Mouse (Mus musculus) thymus, postnatal 10 days (tissue): ENCODE measurements around the gene Nr1h2.

Source experiments
- DNase-seq, 2 experiments: peaks; one replicate each; pipeline ENCODE4 v3.0.0; 2021; ENCODE audit warnings: low spot score in 2 of 2

Nr1h2 gene

DNA sequence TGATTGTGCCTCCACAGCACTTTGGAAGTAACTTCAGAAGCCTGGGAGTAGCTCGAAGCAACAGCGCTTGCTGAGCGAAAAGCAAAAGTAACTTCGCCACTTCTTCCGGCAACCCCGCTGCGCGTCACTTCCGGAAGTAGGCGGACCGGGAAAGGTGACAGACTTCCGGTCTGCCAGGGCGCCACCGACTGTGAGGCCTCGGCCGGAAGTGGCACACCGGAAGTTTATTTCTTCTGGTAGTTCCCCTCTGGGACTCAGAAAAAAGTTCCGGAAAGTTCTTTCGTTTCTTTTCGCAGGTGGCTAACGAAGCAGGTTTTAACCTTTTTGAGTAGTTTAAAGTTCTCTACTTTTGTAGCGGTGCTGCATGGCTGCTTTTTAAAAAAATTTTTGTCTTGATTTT, at the start of gene Nr1h2:
Gene Nr1h2 (minus strand): TSS at position 126 of the 400 bp plus-strand sequence.
- peak; percentile 95 to 97 for DNase-seq

DNA sequence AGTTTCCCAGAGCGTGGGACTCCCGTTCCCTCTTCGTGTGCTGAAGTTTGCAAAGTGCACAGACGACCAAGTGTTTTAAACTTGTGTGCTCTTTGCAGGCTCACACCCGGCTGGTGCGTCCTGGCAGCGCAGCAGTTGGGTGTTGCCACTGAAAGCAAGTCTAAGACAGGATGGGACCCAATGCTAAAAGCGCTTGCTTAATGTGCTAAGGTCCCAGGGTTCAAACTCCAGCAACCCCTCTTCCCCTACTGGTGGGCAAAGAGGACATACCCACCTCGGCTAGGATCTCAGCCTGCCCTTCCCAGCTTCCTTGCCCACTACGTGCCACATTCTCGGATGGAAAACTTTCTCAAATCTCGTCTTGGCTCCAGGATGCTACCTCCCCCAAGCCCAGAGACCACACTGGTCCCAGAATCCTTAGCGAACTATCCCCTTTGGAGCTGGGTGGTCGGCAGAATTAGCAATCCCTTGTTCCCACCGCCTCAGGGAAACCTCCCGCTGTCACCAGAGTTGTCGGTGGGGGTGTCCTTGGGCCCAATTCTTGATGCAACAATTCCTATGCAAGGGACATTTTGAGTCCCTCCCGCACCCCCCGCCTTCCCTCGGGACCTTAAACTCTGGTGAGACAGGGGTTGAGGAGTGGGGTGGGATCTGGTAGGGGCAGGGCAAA, 49.6 kb upstream of the Nr1h2 start:
- no peak for DNase-seq

- no peak for DNase-seq
Observed at GRCm38 (mm10) chr7:44602443-44602842, 48.7 kb upstream of the Nr1h2 start.

GRCm38 (mm10) chr7:44601646-44602045, 47.9 kb upstream of the Nr1h2 start:
- no peak for DNase-seq

DNA sequence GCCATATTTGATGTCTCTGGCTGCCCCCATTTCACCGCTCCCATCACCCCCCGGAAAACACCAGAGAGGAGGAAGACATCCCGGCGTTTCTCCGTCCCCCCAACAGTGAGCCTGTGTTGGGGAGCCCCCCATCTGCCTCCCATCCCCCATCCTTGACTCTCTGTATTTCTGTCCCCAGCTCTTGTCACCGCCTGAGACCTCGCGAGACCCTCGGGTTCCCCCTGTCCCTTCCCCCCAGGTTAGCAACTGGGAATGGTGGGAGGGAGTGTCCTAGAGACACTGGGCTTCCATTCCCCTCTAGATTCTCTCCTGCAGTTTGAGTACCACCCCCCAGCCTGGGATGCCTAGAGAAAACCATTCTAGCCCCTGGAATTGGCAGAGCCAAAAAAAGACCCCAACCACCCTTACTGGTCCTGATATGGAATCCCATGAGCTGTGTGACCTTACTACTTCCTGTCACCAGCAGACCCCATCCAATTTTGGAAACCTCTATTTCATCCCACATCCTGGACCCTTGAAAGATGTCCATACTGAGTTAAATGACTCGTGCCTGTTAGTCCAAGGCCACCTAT, 47.0 kb upstream of the Nr1h2 start:
- DNase-seq: no peak

GRCm38 (mm10) chr7:44598336-44598735, 44.6 kb upstream of the Nr1h2 start:
- DNase-seq: no peak

DNA sequence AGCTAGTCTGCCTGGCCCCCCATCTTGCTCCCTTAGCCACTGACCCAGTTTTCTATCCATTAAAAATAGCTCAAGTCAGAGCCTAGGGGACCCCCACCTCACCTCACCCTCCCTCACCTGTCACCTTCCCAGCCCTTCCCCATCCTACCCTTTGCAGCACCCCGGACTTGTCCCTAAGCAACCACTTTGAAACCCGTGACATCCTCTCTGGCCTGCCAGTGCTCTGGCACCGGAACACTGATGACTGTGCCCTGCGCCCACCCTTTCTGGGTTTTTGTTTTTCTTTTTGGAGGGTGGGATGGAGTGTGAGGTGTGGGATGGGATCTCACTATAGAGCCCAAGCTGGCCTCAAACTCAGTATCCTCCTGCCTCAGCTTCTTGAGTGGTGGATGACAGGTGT, 43.9 kb upstream of the Nr1h2 start:
- DNase-seq: no peak

DNA sequence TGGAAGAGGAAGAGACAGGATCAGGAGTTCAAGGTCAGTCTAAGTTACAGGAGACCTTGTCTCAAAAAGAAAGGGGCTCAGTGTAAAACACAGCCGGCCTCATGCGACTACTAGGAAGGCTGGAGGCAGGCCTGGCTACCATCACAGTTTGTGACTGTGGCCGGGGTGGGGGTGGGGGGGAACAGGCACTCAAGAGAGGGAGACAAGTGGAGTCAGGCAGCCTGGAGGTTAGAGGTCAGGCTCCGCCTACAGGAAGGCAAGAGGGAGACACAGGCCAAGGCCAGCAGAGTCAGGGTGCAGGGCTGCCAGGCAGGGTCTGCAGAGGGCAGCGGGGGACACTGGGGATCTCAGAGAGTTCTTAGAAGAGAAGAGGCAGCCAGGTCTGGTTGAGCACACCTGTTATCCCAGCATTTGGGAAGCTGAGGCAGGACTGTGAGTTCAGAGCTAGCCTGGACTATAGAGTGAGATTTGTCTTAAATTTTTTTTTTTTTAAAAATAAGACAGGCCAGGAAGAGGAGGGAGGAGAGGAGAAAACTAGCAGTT, 43.3 kb upstream of the Nr1h2 start:
- DNase-seq: no peak

- no peak for DNase-seq
Observed at GRCm38 (mm10) chr7:44596051-44596450, 42.3 kb upstream of the Nr1h2 start.

GRCm38 (mm10) chr7:44595131-44595561, 41.4 kb upstream of the Nr1h2 start:
- DNase-seq: no peak

DNA sequence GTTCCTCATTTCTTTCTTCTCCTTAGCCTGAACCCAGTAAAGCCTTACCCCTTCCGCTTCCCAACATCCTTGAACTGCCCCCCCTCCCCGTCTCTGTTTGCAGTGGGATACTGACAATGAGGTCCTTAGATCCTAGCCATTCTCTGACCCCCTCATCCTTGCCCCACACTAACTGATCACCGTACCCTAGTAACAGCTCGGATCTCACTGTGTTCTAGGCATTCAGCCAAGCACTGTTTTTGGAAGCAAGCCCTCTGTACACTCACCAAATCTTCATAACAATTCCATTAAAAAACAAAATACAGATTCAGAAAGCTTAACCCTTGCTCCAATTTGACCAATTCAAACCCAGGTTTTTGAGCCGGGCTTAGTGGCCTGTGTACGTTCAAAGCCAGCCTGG, 40.5 kb upstream of the Nr1h2 start:
- no peak for DNase-seq

GRCm38 (mm10) chr7:44593775-44594174, 40.0 kb upstream of the Nr1h2 start:
- DNase-seq: peak; percentile 46 to 77

GRCm38 (mm10) chr7:44593051-44593450, 39.3 kb upstream of the Nr1h2 start:
- DNase-seq: no peak

- no peak for DNase-seq
Observed at GRCm38 (mm10) chr7:44591348-44592116, 37.8 kb upstream of the Nr1h2 start.

- peak; percentile 56 to 57 for DNase-seq
Observed at GRCm38 (mm10) chr7:44590402-44591347, 36.9 kb upstream of the Nr1h2 start, which contains the start of gene Kcnc3. Gene Kcnc3 (plus strand): TSS chr7:44590664.

- no peak for DNase-seq
Observed at GRCm38 (mm10) chr7:44589946-44590345, 36.2 kb upstream of the Nr1h2 start.

DNA sequence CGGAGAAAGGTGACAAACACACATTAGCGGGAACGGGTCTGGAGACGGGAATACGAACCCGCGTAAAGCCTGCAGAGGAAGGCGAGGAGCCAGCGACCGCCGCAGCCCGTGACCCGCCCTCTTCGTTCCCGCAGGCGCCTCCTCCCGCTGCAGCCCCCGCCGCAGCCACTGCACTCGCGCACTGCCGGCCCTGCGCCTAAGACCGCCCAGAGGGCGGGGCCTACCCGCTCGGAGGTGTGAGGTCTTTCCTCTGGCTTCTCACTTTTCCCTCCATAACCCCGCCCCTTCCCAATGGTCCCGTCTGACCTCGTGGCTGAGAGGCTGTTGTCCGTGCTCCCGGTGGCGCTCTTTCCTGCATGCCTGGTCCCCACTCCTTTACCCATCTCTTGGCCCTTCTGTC, 35.4 kb upstream of the Nr1h2 start:
- DNase-seq: no peak

DNA sequence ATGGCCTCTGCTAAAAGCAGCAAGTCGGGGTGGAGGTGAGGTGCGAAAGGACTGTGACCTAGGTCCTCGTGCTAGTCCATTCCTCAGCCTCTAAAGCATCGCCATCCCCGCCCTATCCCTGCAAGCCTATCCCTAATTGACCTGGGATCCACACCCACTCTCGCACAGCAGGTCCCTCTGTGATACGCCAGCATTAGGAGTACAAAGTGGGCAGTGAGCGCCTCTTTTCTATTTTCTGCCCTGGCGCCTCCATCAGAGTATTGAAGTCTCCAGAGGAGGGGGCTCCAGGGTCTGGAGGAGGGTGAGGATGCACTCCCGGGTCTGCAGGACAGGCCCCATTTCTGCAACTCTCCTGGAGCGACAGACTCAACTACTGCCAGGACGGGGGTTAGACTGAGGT, 34.6 kb upstream of the Nr1h2 start:
- no peak for DNase-seq

DNA sequence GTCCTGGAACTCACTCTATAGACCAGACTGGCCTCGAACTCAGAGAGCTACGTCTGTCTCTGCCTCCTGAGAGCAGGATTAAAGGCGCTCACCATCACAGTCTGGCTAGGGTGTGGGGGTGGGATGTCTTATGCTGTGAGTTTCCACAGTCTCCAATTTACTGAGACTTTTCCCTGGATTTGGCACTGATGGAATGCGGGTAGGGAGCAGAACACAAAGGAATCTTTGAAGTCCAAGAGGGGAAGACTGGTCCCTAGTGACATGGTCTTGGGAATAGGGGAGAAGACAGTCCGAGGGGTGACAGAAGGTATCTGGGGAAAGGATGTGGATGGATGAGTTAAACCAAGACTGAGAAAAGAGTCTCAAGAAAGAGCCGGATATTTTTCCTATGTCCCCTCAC, 33.9 kb upstream of the Nr1h2 start:
- DNase-seq: no peak

- peak; percentile 11 to 15 for DNase-seq
Observed at GRCm38 (mm10) chr7:44586930-44587329, 33.2 kb upstream of the Nr1h2 start.

GRCm38 (mm10) chr7:44586518-44586917, 32.8 kb upstream of the Nr1h2 start:
- DNase-seq: no peak
